Comparison of ENCODE assay signal across 8 mouse cellular contexts in the genomic region with DNA sequence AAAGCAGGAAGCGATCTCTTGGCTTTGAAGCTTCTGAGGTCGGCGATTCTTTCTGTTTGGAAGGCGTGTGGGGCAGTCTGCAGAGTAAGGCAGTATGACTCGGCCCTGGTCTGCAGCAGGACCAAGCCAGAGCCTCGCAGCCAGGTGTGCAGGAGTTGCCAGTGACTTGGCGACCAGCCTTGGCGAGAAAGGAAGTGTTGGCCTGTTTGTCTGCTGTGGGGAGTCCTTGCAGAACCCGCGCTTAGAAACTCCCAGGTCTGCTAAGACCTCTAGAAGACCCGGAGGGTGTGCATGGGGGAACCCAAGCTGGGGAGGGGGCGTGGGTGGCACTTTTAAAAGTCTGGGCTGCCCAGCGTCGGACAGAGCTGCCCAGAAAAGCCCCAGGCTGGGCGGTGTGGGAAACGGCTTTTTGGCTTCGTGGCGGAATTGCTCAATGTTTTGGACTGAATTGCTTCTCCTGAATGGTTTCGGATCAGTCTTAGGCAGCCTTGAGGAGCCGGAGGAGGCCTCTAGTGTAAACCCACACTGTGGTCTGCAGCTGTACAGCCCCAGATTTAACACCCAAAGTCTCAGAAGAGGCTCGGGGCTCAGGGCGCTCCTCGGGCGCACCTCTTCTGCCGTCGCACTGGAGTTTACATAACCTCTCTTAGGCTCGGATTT. TPM values are rescaled to one million over a fixed set of nuclear protein-coding genes. Genes with fewer than 3 reads are reported as not detected.
DNase-seq lines count a peak whose midpoint lies in the region; ATAC-seq and TF ChIP-seq lines count a peak whose summit lies in the region.

No protein-coding gene starts in this region.

- H3K4me3 ChIP-seq in limb, embryonic 11.5 days (ENCODE audit: low read depth, low read length), result peak overlapping the region; percentile 89
- peak overlapping the region; percentile 30 for H3K4me3 ChIP-seq in midbrain, postnatal 0 days (ENCODE audit: low read depth, low read length)

- TF ChIP-seq CTCF in midbrain, postnatal 0 days (IDR thresholded peaks at IDR 0.05), result no peak

- intact Hi-C loops in heart, postnatal 10 days (cut with DNase I), result loop anchor here (5.0 kb wide), 1 partner anchor 1392 kb away; no protein-coding TSS in a partner anchor

- H3K36me3 ChIP-seq in limb, embryonic 11.5 days (ENCODE audit: control insufficient read depth, insufficient read depth, low read length), result no peaks in the 10 kb centered on the region
- no peaks in the 10 kb centered on the region for H3K36me3 ChIP-seq in midbrain, postnatal 0 days (ENCODE audit: insufficient read depth, low read length)

- peaks cover 21% of the 10 kb centered on the region for H3K4me1 ChIP-seq in limb, embryonic 11.5 days (ENCODE audit: control insufficient read depth, insufficient read depth, low read length)
- peaks cover 3% of the 10 kb centered on the region; the same call in 1 of the 2 replicates for H3K4me1 ChIP-seq in midbrain, postnatal 0 days (ENCODE audit: insufficient read depth, low read length)

- peak overlapping the region; percentile 99 for H3K27ac ChIP-seq in limb, embryonic 11.5 days (replicated peaks; ENCODE audit: low read depth, low read length)
- peak overlapping the region; percentile 6; the same call in 1 of the 2 replicates for H3K27ac ChIP-seq in midbrain, postnatal 0 days (ENCODE audit: low read depth, low read length)

- WGBS in limb, embryonic 11.5 days, result under 1% methylated on average over 27 of the region's 27 CpGs
- 2% methylated on average over 27 of the region's 27 CpGs for WGBS in midbrain, postnatal 0 days

- H3K9me3 ChIP-seq in limb, embryonic 11.5 days (ENCODE audit: control insufficient read depth, low read length), result no peaks in the 10 kb centered on the region
- no peaks in the 10 kb centered on the region for H3K9me3 ChIP-seq in midbrain, postnatal 0 days (ENCODE audit: low read length)

- peak; percentile 71 for DNase-seq in urinary bladder, postnatal 14 days (ENCODE audit: low spot score)
- DNase-seq in urinary bladder, postnatal 10 days (ENCODE audit: low spot score), result no peak
- peak; percentile 30 for DNase-seq in fat pad, adult 2 months (ENCODE audit: extremely low read depth, low read depth, low spot score)
- peak; percentile 64 to 65 for DNase-seq in heart, postnatal 10 days
- DNase-seq in limb, embryonic 11.5 days (ENCODE audit: low spot score), result peak; percentile 67
- no peak for DNase-seq in midbrain, postnatal 0 days (ENCODE audit: low spot score)
- DNase-seq in natural killer cell, adult 2 months (ENCODE audit: low spot score in 2 of 2), result no peak
- no peak for DNase-seq in cerebellum, adult 11 months

- ATAC-seq in limb, embryonic 11.5 days (ENCODE audit: insufficient number of reproducible peaks, low FRiP score, low TSS enrichment, low read depth), result no peak
- ATAC-seq in midbrain, postnatal 0 days (ENCODE audit: low FRiP score), result no peak

- H3K4me2 ChIP-seq in limb, embryonic 11.5 days (ENCODE audit: low read depth, severe bottlenecking), result peak overlapping the region; percentile 51
- H3K4me2 ChIP-seq in midbrain, postnatal 0 days (ENCODE audit: low read depth, low read length, poor library complexity, severe bottlenecking), result peak overlapping the region; percentile 13; the same call in 1 of the 2 replicates

- no peaks in the 10 kb centered on the region for H3K27me3 ChIP-seq in limb, embryonic 11.5 days (ENCODE audit: control insufficient read depth, insufficient read depth, low read length)
- peaks cover 38% of the 10 kb centered on the region for H3K27me3 ChIP-seq in midbrain, postnatal 0 days (ENCODE audit: insufficient read depth, low read length)

- peak overlapping the region; percentile 97 for H3K9ac ChIP-seq in limb, embryonic 11.5 days (ENCODE audit: low read length)
- peak overlapping the region; percentile 24; the same call in 1 of the 2 replicates for H3K9ac ChIP-seq in midbrain, postnatal 0 days (replicated peaks; ENCODE audit: low read length, poor library complexity, severe bottlenecking)

RNA-seq across cellular contexts. Expression of a gene that starts 2.0 kb away (rescaled TPM):
- total RNA-seq in heart, postnatal 10 days (2021), result 10 to 100 TPM; 43.3 to 51.1 TPM
- polyA plus RNA-seq in limb, embryonic 11.5 days (2014; fragmentation: Nextera tagmentation; extraction: Ambion mirVana), result 124 and 138 TPM in 2 replicates
- total RNA-seq in midbrain, postnatal 0 days (2014; rRNA removed), result 52.4 and 58.8 TPM in 2 replicates
- 16.7 and 20.3 TPM in 2 replicates for polyA plus RNA-seq in midbrain, postnatal 0 days (2015; fragmentation: Nextera tagmentation; extraction: Ambion mirVana)

Comparison
In these comparisons a context has a peak if more than half of its experiments do, and no peak if none do; other contexts are left out.
1. DNase-seq: peak in urinary bladder, postnatal 14 days (single experiment), fat pad, adult 2 months (single experiment), heart, postnatal 10 days (2 of 2) and limb, embryonic 11.5 days (single experiment); none in urinary bladder, postnatal 10 days (single experiment), midbrain, postnatal 0 days (single experiment), natural killer cell, adult 2 months (0 of 2) and cerebellum, adult 11 months (single experiment).